Mouse (Mus musculus) right cerebral cortex, postnatal 4 days (tissue): Measurements from ENCODE around the gene Strc.

Source experiments
- DNase-seq: peaks from one replicate; pipeline ENCODE4 v3.0.0-alpha.2; 2022

Gene Strc

GRCm38 (mm10) chr2:121354820-121355592 is 32.0 kb downstream of the Strc start, which contains the start of gene Ppip5k1:
Gene Ppip5k1, minus strand, starts transcription at chr2:121355396.
- peak; percentile 98 for DNase-seq

- DNase-seq = no peak
Observed at GRCm38 (mm10) chr2:121354378-121354777, 32.6 kb downstream of the Strc start.

- no peak for DNase-seq
Observed at GRCm38 (mm10) chr2:121353156-121353555, 33.8 kb downstream of the Strc start.

- no peak for DNase-seq
Observed at GRCm38 (mm10) chr2:121339057-121339456, 47.9 kb downstream of the Strc start.

GRCm38 (mm10) chr2:121329492-121329891 is 57.5 kb downstream of the Strc start:
- no peak for DNase-seq

GRCm38 (mm10) chr2:121323693-121324470 is 63.1 kb downstream of the Strc start:
- DNase-seq = no peak

GRCm38 (mm10) chr2:121323041-121323440 is 63.9 kb downstream of the Strc start:
- no peak for DNase-seq

GRCm38 (mm10) chr2:121316278-121316677 is 70.7 kb downstream of the Strc start:
- DNase-seq = no peak
